Mouse (Mus musculus) monocyte, adult 59 days (primary cell): ENCODE measurements around the gene Cyp4f14. TPM values are rescaled to one million over a fixed set of nuclear protein-coding genes. Genes with fewer than 3 reads are reported as not detected.

Experiments used
- total RNA-seq, 2 experiments: library from RNA; stranded (reverse); gene quantifications; one replicate each; pipeline ENCODE4 v1.2.4; 2023

The Cyp4f14 gene
- total RNA-seq, result not detected

GRCm38 (mm10) chr17:32917131-32917530 lies at the start of gene Cyp4f14:
Cyp4f14 (minus strand) TSS chr17:32917342.

DNA sequence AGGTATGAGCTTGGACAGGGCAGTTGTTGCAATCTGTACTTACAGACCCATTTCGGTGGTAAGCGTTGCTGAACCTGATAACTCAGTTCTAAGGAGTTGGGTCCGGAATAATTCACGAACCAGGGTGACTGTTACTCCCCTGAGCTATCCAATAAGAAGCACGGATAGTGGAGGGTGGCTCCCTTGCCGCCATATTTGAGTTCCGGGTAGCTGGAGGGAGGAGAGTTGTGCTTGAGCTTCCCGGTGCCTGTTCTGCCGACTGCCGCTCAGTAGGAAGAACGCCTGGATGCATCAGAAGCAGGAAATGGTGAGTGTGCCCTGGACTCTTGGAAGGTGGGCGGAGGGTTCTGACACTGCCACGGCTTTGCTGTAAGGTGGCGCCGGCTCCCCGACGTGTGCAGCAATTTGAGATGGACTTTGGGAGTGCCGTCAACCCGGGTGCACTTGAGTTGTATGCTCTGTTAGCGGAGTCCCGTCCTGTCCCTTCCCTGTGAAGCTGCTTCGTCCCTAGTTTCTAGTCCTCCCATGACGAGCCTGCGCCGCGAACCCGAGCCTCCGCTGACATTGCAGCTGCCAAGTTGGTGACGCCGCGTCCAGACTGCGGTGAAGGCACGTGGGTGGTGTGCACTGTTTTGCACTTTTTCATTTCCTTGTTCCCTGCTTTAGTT lies 48.6 kb upstream of the Cyp4f14 start, which contains the start of gene Zfp472:
TSS of gene Zfp472 (plus strand) at position 192 of the 668 bp plus-strand sequence.

GRCm38 (mm10) chr17:32947215-32947914 lies 30.2 kb upstream of the Cyp4f14 start, which contains the start of gene Cyp4f13:
Cyp4f13 (minus strand) TSS chr17:32947402.

GRCm38 (mm10) chr17:32891239-32892180 lies 25.6 kb downstream of the Cyp4f14 start, which contains the start of gene Zfp870:
Zfp870 (minus strand) TSS chr17:32891642.

Other genes starting within 250 kb of the Cyp4f14 start
- gene Cyp4f15, start 231.7 kb downstream of the Cyp4f14 start, total RNA-seq, result not detected
- gene Zfp871, start 129.1 kb downstream of the Cyp4f14 start, total RNA-seq, result 10 to 100 TPM; 59.5 to 64.5 TPM
- under 1 TPM; 0.37 to 0.73 TPM for gene Zfp811, start 107.4 kb downstream of the Cyp4f14 start, total RNA-seq
- gene Zfp799, start 87.1 kb downstream of the Cyp4f14 start, total RNA-seq, result 1 to 10 TPM; 4.4 to 4.8 TPM
- 1 to 10 TPM; 3.3 to 4.1 TPM for gene Zfp870, start 25.7 kb downstream of the Cyp4f14 start, total RNA-seq
- 10 to 100 TPM; 97.1 to 98.7 TPM for gene Cyp4f13, start 30.1 kb upstream of the Cyp4f14 start, total RNA-seq
- 1 to 10 TPM; 6.3 to 10.0 TPM for gene Zfp472, start 48.5 kb upstream of the Cyp4f14 start, total RNA-seq
- 1 to 10 TPM; 7.1 to 7.4 TPM for gene Zfp952, start 75.8 kb upstream of the Cyp4f14 start, total RNA-seq
- 1 to 10 TPM in 1 of 2 experiments, under 1 TPM in 1; 0.73 to 2.8 TPM for gene Zfp763, start 116.1 kb upstream of the Cyp4f14 start, total RNA-seq
- not detected for gene 4921501E09Rik, start 150.7 kb upstream of the Cyp4f14 start, total RNA-seq
- gene Zfp563, start 172.0 kb upstream of the Cyp4f14 start, total RNA-seq, result 1 to 10 TPM; 2.6 to 2.7 TPM
- gene Morc2b, start 222.3 kb upstream of the Cyp4f14 start, total RNA-seq, result not detected